Mouse (Mus musculus) MEL (cell line): ENCODE data around the gene Dapk1.

Experiments
- BHLHE40 ChIP-seq: IDR thresholded peaks from 2 replicates; pipeline ENCODE4 v1.6.1; 2012; ENCODE audit warnings: low read depth, mild to moderate bottlenecking, inconsistent platforms, low read length, improper control_type of control experiment, borderline replicate concordance
- CHD2 ChIP-seq: IDR thresholded peaks from 2 replicates; pipeline ENCODE4 v1.6.1; 2011; ENCODE audit warnings: low read length, improper control_type of control experiment
- CTCF ChIP-seq, 3 experiments: IDR thresholded peaks in 2 of 3; conservative IDR thresholded peaks in 1 of 3; 2 replicates each; pipeline ENCODE4 v1.5.1; 2011 to 2012; ENCODE audit warnings: low read length in 3 of 3, low read depth in 2 of 3, mild to moderate bottlenecking in 2 of 3, improper control_type of control experiment in 1 of 3, inconsistent platforms in 1 of 3, mixed read lengths in 1 of 3, moderate library complexity in 1 of 3; ENCODE audit not compliant: control insufficient read depth in 1 of 3, insufficient read depth in 1 of 3, poor library complexity in 1 of 3, severe bottlenecking in 1 of 3
- EP300 ChIP-seq, 2 experiments: IDR thresholded peaks; 2 replicates each; pipeline ENCODE4 v1.6.1; 2011; ENCODE audit warnings: improper control_type of control experiment in 2 of 2, low read length in 2 of 2, low read depth in 1 of 2, mild to moderate bottlenecking in 1 of 2
- MEF2A ChIP-seq: IDR thresholded peaks from 2 replicates; pipeline ENCODE4 v1.6.1; 2014; ENCODE audit warnings: low read depth, mild to moderate bottlenecking, inconsistent platforms, low read length, improper control_type of control experiment; ENCODE audit not compliant: poor library complexity, insufficient replicate concordance, severe bottlenecking; ENCODE audit errors: extremely low read depth
- POLR2A ChIP-seq, 2 experiments: IDR thresholded peaks; 2 replicates each; pipeline ENCODE4 v1.6.1; 2011 to 2012; ENCODE audit warnings: low read length in 2 of 2, mild to moderate bottlenecking in 2 of 2, control low read depth in 1 of 2, improper control_type of control experiment in 1 of 2, low read depth in 1 of 2, moderate library complexity in 1 of 2; ENCODE audit not compliant: control insufficient read depth in 1 of 2, insufficient read depth in 1 of 2, poor library complexity in 1 of 2
- POLR2AphosphoS2 ChIP-seq: IDR thresholded peaks from 2 replicates; pipeline ENCODE4 v1.6.1; 2011; ENCODE audit warnings: low read length, improper control_type of control experiment
- POLR2AphosphoS5 ChIP-seq: IDR thresholded peaks from 2 replicates; pipeline ENCODE4 v1.6.1; 2012; ENCODE audit warnings: low read depth, borderline replicate concordance, mild to moderate bottlenecking, inconsistent platforms, low read length, moderate library complexity, mixed read lengths
- SIN3A ChIP-seq: IDR thresholded peaks from 2 replicates; pipeline ENCODE4 v1.6.1; 2012; ENCODE audit warnings: low read length, improper control_type of control experiment, inconsistent platforms
- TAL1 ChIP-seq: IDR thresholded peaks from 2 replicates; pipeline ENCODE4 v1.6.1; 2012; ENCODE audit warnings: mild to moderate bottlenecking, inconsistent platforms, low read length, moderate library complexity, mixed read lengths
- UBTF ChIP-seq: IDR thresholded peaks from 2 replicates; pipeline ENCODE4 v1.6.1; 2012; ENCODE audit warnings: low read depth, mild to moderate bottlenecking, inconsistent platforms, low read length, improper control_type of control experiment, moderate library complexity, borderline replicate concordance; ENCODE audit not compliant: insufficient read depth
- USF2 ChIP-seq, 2 experiments: IDR thresholded peaks; 2 replicates each; pipeline ENCODE4 v1.6.1; 2011 to 2012; ENCODE audit warnings: improper control_type of control experiment in 2 of 2, low read length in 2 of 2, borderline replicate concordance in 1 of 2, inconsistent platforms in 1 of 2, low read depth in 1 of 2, mild to moderate bottlenecking in 1 of 2; ENCODE audit not compliant: insufficient read depth in 1 of 2

DNA sequence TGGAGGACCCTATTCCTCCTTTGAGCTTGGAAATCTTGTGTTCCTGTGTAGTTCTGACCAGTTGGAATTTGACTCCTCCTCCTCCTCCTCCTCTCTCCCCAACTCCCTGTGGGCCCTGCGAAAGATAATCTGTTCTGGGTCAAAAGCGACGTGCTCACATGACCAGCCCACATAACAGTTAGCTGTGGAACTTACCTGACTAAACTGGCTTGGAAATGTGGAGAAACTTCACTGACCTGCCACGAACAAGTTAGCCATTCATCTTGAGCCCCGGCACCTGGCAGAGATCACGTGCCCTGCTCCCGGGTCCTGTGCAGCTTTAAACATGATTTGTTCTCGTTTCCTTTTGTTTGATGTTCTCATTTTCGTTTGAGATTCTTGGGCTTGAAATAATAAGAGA, 73.2 kb downstream of the Dapk1 start:
- no peak for TF ChIP-seq TAL1
- no peak for TF ChIP-seq CTCF (IDR thresholded peaks at IDR 0.05 in 2 of 3, conservative IDR thresholded peaks at IDR 0.05 in 1 of 3; ENCODE audit: control insufficient read depth in 1 of 3, insufficient read depth in 1 of 3, low read depth in 2 of 3, low read length in 3 of 3, poor library complexity in 1 of 3, severe bottlenecking in 1 of 3)
- TF ChIP-seq CHD2, result no peak
- no peak for TF ChIP-seq UBTF
- peak in 1 of 2 experiments; percentile 3; a peak in 1 of 4 replicates for TF ChIP-seq EP300 (IDR thresholded peaks at IDR 0.05; ENCODE audit: low read depth in 1 of 2, low read length in 2 of 2)
- no peak for TF ChIP-seq POLR2AphosphoS5
- TF ChIP-seq BHLHE40, result no peak
- no peak for TF ChIP-seq POLR2AphosphoS2
- TF ChIP-seq USF2 (IDR thresholded peaks at IDR 0.05; ENCODE audit: borderline replicate concordance in 1 of 2, insufficient read depth in 1 of 2, low read depth in 1 of 2, low read length in 2 of 2), result 0 out of 4 replicates have a peak, but pooled peaks of 1 of the 2 experiments have one; percentile 31
- no peak for TF ChIP-seq POLR2A (IDR thresholded peaks at IDR 0.05; ENCODE audit: control insufficient read depth in 1 of 2, insufficient read depth in 1 of 2, low read depth in 1 of 2, low read length in 2 of 2, poor library complexity in 1 of 2)
- TF ChIP-seq MEF2A, result no peak
- no peak for TF ChIP-seq SIN3A
